Mouse (Mus musculus) forebrain, embryonic 13.5 days (tissue): ENCODE measurements around the gene Olfr1396. TPM values are rescaled to one million over a fixed set of nuclear protein-coding genes. Genes with fewer than 3 reads are reported as not detected.

Source experiments
- ATAC-seq: fragments of 200-750 bp; cut with Nextera tagmentation; 2 replicates; pipeline ENCODE4 v1.8.0; 2017
- H3K27ac ChIP-seq: fragments of 300-500 bp; sonication (generic); 2 replicates; pipeline ENCODE4 v1.5.1; 2015; ENCODE audit warnings: inconsistent platforms, mild to moderate bottlenecking, moderate library complexity
- H3K27me3 ChIP-seq: fragments of 300-500 bp; sonication (generic); 2 replicates; pipeline ENCODE4 v1.6.1; 2015; ENCODE audit warnings: mild to moderate bottlenecking, inconsistent platforms
- H3K36me3 ChIP-seq: fragments of 300-500 bp; sonication (generic); 2 replicates; pipeline ENCODE4 v1.6.1; 2015; ENCODE audit warnings: mild to moderate bottlenecking, inconsistent platforms; ENCODE audit not compliant: poor library complexity, severe bottlenecking
- H3K4me1 ChIP-seq: fragments of 300-500 bp; sonication (generic); 2 replicates; pipeline ENCODE4 v1.6.1; 2015; ENCODE audit warnings: inconsistent platforms
- H3K4me2 ChIP-seq: fragments of 300-500 bp; sonication (generic); 2 replicates; pipeline ENCODE4 v1.6.1; 2015; ENCODE audit warnings: inconsistent platforms, mild to moderate bottlenecking, moderate library complexity
- H3K4me3 ChIP-seq: fragments of 300-500 bp; sonication (generic); 2 replicates; pipeline ENCODE4 v1.5.1; 2015; ENCODE audit warnings: mild to moderate bottlenecking, inconsistent platforms
- H3K9ac ChIP-seq: fragments of 300-500 bp; sonication (generic); 2 replicates; pipeline ENCODE4 v1.6.1; 2015; ENCODE audit warnings: mild to moderate bottlenecking, inconsistent platforms
- H3K9me3 ChIP-seq: fragments of 300-500 bp; sonication (generic); replicated peaks from 2 replicates; pipeline ENCODE4 v1.6.1; 2016; ENCODE audit warnings: inconsistent platforms
- WGBS: fragments of 180-500 bp; shearing (Covaris S2); methylation state at CpG from one replicate; pipeline ENCODE4 v1.1.7; 2015; 5-methylcytosine and 5-hydroxymethylcytosine counted together
- polyA plus RNA-seq: library from polyadenylated mRNA; unstranded; fragments of >200 nt; fragmentation: Nextera tagmentation; extraction: Ambion mirVana; gene quantifications from 2 replicates; pipeline ENCODE4 v1.2.1, GENCODE M21; 2015

The Olfr1396 gene
- polyA plus RNA-seq = not detected in 2 replicates

GRCm38 (mm10) chr11:49114774-49115173, at the start of gene Olfr1396:
Olfr1396 (minus strand) TSS chr11:49114874.
- no peak within 1 kb of the TSS for H3K27ac ChIP-seq
- no peaks in the 10 kb centered on the region for H3K27me3 ChIP-seq
- no peak within 1 kb of the TSS for H3K4me3 ChIP-seq
- H3K9ac ChIP-seq = no peak within 1 kb of the TSS
- no peaks in the 10 kb centered on the region for H3K36me3 ChIP-seq
- no peaks in the 10 kb centered on the region for H3K4me1 ChIP-seq
- H3K9me3 ChIP-seq = no peaks in the 10 kb centered on the region
- no peak for ATAC-seq
- H3K4me2 ChIP-seq = no peak within 1 kb of the TSS

- no peaks in the 10 kb centered on the region for H3K9me3 ChIP-seq
- H3K4me2 ChIP-seq = no peak overlapping the region
- no peaks in the 10 kb centered on the region for H3K4me1 ChIP-seq
- H3K27ac ChIP-seq = no peak overlapping the region
- H3K36me3 ChIP-seq = no peaks in the 10 kb centered on the region
- H3K9ac ChIP-seq = no peak overlapping the region
- no peak overlapping the region for H3K4me3 ChIP-seq
- no peaks in the 10 kb centered on the region for H3K27me3 ChIP-seq
- WGBS = 89% methylated on average over 2 of the region's 2 CpGs
- no peak for ATAC-seq
Observed at GRCm38 (mm10) chr11:49156821-49157814, 42.4 kb upstream of the Olfr1396 start.

GRCm38 (mm10) chr11:49154077-49154476, 39.4 kb upstream of the Olfr1396 start, which contains the start of gene Olfr1394:
Olfr1394 (plus strand) TSS chr11:49154377.
- Histone ChIP-seq H3K36me3 (no peaks in the 10 kb centered on the region), H3K4me3 (no peak within 1 kb of the TSS), H3K4me2 (no peak within 1 kb of the TSS), H3K9ac (no peak within 1 kb of the TSS), H3K27ac (no peak within 1 kb of the TSS), H3K27me3 (no peaks in the 10 kb centered on the region), H3K4me1 (no peaks in the 10 kb centered on the region), H3K9me3 (no peaks in the 10 kb centered on the region)
- no peak for ATAC-seq
- WGBS = 88% methylated on average over 1 of the region's 1 CpGs

- no peaks in the 10 kb centered on the region for H3K36me3 ChIP-seq
- no peak within 1 kb of the TSS for H3K9ac ChIP-seq
- H3K27ac ChIP-seq = no peak within 1 kb of the TSS
- H3K4me2 ChIP-seq = no peak within 1 kb of the TSS
- WGBS = 89% methylated on average over 6 of the region's 6 CpGs
- H3K9me3 ChIP-seq = no peaks in the 10 kb centered on the region
- H3K4me1 ChIP-seq = no peaks in the 10 kb centered on the region
- no peak for ATAC-seq
- H3K27me3 ChIP-seq = no peaks in the 10 kb centered on the region
- H3K4me3 ChIP-seq = no peak within 1 kb of the TSS
Observed at GRCm38 (mm10) chr11:49141974-49142373, 27.3 kb upstream of the Olfr1396 start, which contains the start of gene Olfr1395. Olfr1395 (plus strand) TSS chr11:49142274.

- H3K4me2 ChIP-seq = no peak overlapping the region
- H3K9ac ChIP-seq = no peak overlapping the region
- H3K36me3 ChIP-seq = no peaks in the 10 kb centered on the region
- 94% methylated on average over 2 of the region's 2 CpGs for WGBS
- no peaks in the 10 kb centered on the region for H3K27me3 ChIP-seq
- no peak overlapping the region for H3K27ac ChIP-seq
- H3K4me1 ChIP-seq = no peaks in the 10 kb centered on the region
- no peak overlapping the region for H3K4me3 ChIP-seq
- no peaks in the 10 kb centered on the region for H3K9me3 ChIP-seq
- ATAC-seq = no peak
Observed at GRCm38 (mm10) chr11:49124169-49124568, 9.5 kb upstream of the Olfr1396 start.

GRCm38 (mm10) chr11:49119635-49120034, 5.0 kb upstream of the Olfr1396 start:
- Histone ChIP-seq H3K4me1 (no peaks in the 10 kb centered on the region), H3K27ac (no peak overlapping the region), H3K4me2 (no peak overlapping the region), H3K9ac (no peak overlapping the region), H3K27me3 (no peaks in the 10 kb centered on the region), H3K36me3 (no peaks in the 10 kb centered on the region), H3K4me3 (no peak overlapping the region), H3K9me3 (no peaks in the 10 kb centered on the region)
- ATAC-seq = no peak
- WGBS = 85% methylated on average over 3 of the region's 3 CpGs

- Histone ChIP-seq H3K9me3 (no peaks in the 10 kb centered on the region), H3K27ac (no peak overlapping the region), H3K36me3 (no peaks in the 10 kb centered on the region), H3K4me3 (no peak overlapping the region), H3K27me3 (no peaks in the 10 kb centered on the region), H3K4me1 (no peaks in the 10 kb centered on the region), H3K9ac (no peak overlapping the region), H3K4me2 (no peak overlapping the region)
- no peak for ATAC-seq
- WGBS = 71% methylated on average over 2 of the region's 2 CpGs
Observed at GRCm38 (mm10) chr11:49114158-49114557, 516 bp downstream of the Olfr1396 start.

- H3K9me3 ChIP-seq = no peaks in the 10 kb centered on the region
- no peak for ATAC-seq
- no peak overlapping the region for H3K9ac ChIP-seq
- H3K36me3 ChIP-seq = no peaks in the 10 kb centered on the region
- H3K4me2 ChIP-seq = no peak overlapping the region
- WGBS = 88% methylated on average over 6 of the region's 6 CpGs
- H3K27me3 ChIP-seq = no peaks in the 10 kb centered on the region
- H3K4me3 ChIP-seq = no peak overlapping the region
- no peaks in the 10 kb centered on the region for H3K4me1 ChIP-seq
- no peak overlapping the region for H3K27ac ChIP-seq
Observed at GRCm38 (mm10) chr11:49112624-49113219, 2.0 kb downstream of the Olfr1396 start.

- no peak overlapping the region for H3K4me2 ChIP-seq
- no peak for ATAC-seq
- H3K27ac ChIP-seq = no peak overlapping the region
- H3K36me3 ChIP-seq = no peaks in the 10 kb centered on the region
- H3K27me3 ChIP-seq = no peaks in the 10 kb centered on the region
- no peak overlapping the region for H3K4me3 ChIP-seq
- H3K9me3 ChIP-seq = no peaks in the 10 kb centered on the region
- no peak overlapping the region for H3K9ac ChIP-seq
- 72% methylated on average over 1 of the region's 1 CpGs for WGBS
- no peaks in the 10 kb centered on the region for H3K4me1 ChIP-seq
Observed at GRCm38 (mm10) chr11:49111000-49111399, 3.7 kb downstream of the Olfr1396 start.

GRCm38 (mm10) chr11:49108833-49109232, 5.8 kb downstream of the Olfr1396 start:
- H3K4me3 ChIP-seq = no peak overlapping the region
- H3K9ac ChIP-seq = no peak overlapping the region
- no peaks in the 10 kb centered on the region for H3K36me3 ChIP-seq
- H3K9me3 ChIP-seq = no peaks in the 10 kb centered on the region
- 31% methylated on average over 1 of the region's 1 CpGs for WGBS
- ATAC-seq = no peak
- H3K4me1 ChIP-seq = no peaks in the 10 kb centered on the region
- H3K27me3 ChIP-seq = no peaks in the 10 kb centered on the region
- H3K27ac ChIP-seq = no peak overlapping the region
- no peak overlapping the region for H3K4me2 ChIP-seq

- 70% methylated on average over 10 of the region's 10 CpGs for WGBS
- no peaks in the 10 kb centered on the region for H3K4me1 ChIP-seq
- no peak overlapping the region for H3K27ac ChIP-seq
Observed at GRCm38 (mm10) chr11:49107650-49108537, 6.8 kb downstream of the Olfr1396 start.

More at GRCm38 (mm10) chr11:49107650-49108537, 6.8 kb downstream of the Olfr1396 start:
- no peak overlapping the region for H3K4me2 ChIP-seq
- no peaks in the 10 kb centered on the region for H3K9me3 ChIP-seq
- H3K4me3 ChIP-seq = no peak overlapping the region
- no peaks in the 10 kb centered on the region for H3K27me3 ChIP-seq
- H3K36me3 ChIP-seq = no peaks in the 10 kb centered on the region
- no peak for ATAC-seq
- H3K9ac ChIP-seq = no peak overlapping the region
